Mouse (Mus musculus): ENCODE measurements around the gene Rgs4.
A peak's percentile ranks its signal among the peaks of the same experiment; 100 is the strongest.

Gene Rgs4

GRCm38 (mm10) chr1:169747473-169747872, at the start of gene Rgs4:
TSS of gene Rgs4 (minus strand) at chr1:169747642.
- DNase-seq (ENCODE audit: low spot score in 2 of 2) = peak; percentile 86

DNA sequence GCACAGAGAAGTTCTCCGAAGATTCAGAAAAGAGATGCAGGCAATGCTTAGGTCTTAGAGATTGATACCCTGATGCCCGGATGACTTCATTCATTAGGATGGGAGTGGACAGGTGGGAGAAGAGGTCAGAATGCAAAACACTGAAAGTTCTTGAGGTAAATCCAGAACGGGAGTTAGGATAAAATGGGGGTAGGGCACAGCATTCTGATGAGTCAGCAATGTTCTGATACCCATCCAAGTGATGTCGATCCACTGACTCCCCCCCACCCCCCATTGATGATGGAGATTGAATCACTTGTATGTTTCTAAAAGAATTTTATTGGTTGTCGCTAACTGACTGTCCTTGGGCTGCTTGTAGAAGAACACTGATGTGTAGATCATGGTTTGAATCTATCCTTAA, 45.0 kb upstream of the Rgs4 start:
- no peak for DNase-seq (ENCODE audit: low spot score in 2 of 2)

DNA sequence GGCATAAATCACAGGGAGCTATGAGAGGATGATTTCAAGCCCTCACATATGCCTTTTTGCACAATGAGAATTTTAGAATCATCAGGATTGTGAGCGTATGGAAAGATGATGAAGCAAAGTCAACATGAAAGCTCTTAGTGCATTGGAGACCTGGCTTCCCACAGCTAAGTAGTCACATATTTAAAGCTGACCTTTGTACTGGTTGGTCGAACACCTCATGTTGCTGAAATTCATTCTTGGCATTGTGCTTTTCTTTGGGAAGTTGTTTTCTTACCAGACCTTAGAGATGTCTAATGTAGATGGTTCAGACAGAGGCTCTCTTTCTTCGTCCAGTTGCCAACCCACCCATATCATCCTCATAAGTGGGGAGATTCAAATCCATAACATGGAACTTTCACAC, 38.5 kb upstream of the Rgs4 start:
- no peak for DNase-seq (ENCODE audit: low spot score in 2 of 2)

DNA sequence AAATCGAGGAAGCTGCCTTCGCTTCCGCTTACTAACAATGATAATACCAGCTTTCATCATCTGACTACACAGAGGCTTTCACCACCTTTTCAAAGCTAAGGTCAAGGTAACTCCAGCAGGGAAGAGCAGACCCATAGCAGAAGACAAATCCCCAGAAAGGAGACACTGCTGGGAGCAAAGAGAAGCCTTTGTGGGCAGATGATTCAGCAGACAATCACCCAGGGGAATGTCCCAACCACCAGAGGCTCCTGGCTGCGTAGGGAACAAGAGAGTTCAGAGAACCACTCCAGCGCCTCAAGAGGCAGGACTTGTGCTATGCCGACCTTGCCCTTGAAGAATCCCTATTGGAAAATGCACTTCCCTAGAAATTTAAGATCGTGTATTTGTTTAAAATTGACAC, 29.1 kb upstream of the Rgs4 start:
- no peak for DNase-seq (ENCODE audit: low spot score in 2 of 2)

DNA sequence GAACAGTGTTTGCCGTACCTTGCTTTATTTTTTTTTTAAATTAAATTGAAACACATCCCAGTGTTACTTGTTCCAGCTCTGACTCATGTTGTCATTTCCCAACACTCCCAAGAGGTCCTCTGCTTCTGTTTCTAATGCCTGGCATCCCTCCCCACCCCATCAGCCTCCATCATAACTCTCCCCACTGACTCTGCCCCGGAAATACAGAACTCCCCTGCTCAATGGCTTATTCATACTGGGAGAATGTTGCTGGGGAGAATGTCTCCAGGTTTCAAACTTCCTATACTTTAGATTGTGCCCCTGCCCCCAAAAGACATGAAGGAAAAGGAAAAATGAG, 17.1 kb upstream of the Rgs4 start:
- no peak for DNase-seq (ENCODE audit: low spot score in 2 of 2)

DNA sequence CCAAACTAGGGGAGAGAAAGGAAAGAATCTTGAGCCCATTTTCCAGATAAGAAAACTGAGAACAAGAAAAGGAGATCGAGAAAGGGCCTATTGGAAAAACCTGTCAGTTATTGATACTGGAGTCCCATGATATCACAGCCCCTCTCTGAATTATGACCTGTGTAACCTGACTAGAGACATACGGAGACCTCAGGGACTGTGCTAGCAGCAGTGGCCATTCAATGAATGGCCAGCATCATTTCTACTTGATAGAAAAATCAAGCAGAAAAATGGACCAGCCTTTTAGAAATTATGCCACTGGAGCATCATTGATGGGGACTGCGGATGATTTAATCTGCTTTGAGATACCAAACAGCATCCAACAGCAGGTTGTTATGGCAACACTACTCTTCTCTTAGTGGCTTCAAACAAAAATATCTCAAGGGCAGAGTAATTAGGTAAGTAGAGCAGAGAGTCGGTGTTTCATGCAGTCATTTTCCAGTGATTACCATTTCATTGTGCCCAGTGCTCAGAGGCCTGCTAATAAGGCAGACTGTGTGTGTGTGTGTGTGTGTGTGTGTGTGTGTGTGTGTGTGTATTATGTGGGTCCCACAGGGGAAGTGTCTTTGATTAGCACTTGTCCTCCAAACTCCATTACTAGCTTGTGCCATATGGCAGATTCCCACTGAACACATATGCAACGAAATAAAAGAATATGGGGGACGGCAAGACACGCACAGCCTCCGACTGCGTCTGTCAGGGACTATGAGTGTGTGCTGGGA, 16.6 kb upstream of the Rgs4 start:
- DNase-seq (ENCODE audit: low spot score in 2 of 2) = no peak

DNA sequence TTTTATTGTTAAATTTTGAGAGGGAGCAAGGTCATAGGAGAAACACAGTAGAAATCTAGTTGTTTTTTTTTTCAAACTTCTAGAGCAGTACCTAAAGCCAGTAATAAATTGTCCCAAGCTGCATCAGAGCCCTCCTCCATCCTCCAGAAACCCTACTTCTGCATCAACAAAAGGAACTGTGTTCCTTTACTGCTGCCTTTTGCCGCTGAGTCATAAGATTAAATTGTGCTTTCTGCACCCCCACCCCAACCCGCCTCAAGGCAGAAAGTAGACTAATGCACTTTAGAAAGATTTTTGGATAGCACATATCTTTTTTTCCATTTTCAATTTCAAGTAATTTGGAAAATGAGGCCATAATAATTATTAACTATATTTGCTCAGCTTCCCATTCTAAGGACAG, 15.1 kb upstream of the Rgs4 start:
- DNase-seq (ENCODE audit: low spot score in 2 of 2) = no peak

DNA sequence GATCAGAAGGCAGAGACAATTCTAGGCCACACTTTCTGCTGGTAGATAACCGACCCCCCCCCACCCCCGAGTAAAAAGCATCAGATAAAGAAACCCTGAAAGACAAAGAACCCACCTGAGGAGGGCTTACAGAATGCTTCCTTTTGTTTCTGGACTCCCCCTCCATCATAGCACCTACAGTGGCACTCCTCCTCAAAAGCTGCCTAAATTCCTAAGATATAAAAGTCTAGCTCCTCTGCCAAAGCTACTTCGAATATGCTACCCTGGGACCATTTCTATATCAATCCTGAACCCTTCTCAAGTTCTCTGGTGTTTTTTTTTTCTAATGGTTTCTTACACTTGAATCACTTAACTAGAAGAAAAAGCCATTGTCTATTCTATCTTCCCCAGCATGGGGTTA, 9.1 kb upstream of the Rgs4 start:
- DNase-seq (ENCODE audit: low spot score in 2 of 2) = no peak

GRCm38 (mm10) chr1:169752395-169752794, 5.0 kb upstream of the Rgs4 start:
- no peak for DNase-seq (ENCODE audit: low spot score in 2 of 2)

- DNase-seq (ENCODE audit: low spot score in 2 of 2) = no peak
These were observed 997 bp upstream of the Rgs4 start for GRCm38 (mm10) chr1:169748439-169748838.

- DNase-seq (ENCODE audit: low spot score in 2 of 2) = no peak
These were observed 460 bp upstream of the Rgs4 start for GRCm38 (mm10) chr1:169747902-169748301.

- DNase-seq (ENCODE audit: low spot score in 2 of 2) = no peak
These were observed 6.3 kb downstream of the Rgs4 start for GRCm38 (mm10) chr1:169741147-169741546.

GRCm38 (mm10) chr1:169737231-169737630, 10.2 kb downstream of the Rgs4 start:
- no peak for DNase-seq (ENCODE audit: low spot score in 2 of 2)

- no peak for DNase-seq (ENCODE audit: low spot score in 2 of 2)
These were observed 11.3 kb downstream of the Rgs4 start for GRCm38 (mm10) chr1:169736139-169736538.

- DNase-seq (ENCODE audit: low spot score in 2 of 2) = no peak
These were observed 16.8 kb downstream of the Rgs4 start for GRCm38 (mm10) chr1:169730599-169731100.

- no peak for DNase-seq (ENCODE audit: low spot score in 2 of 2)
These were observed 21.1 kb downstream of the Rgs4 start for GRCm38 (mm10) chr1:169726319-169726718.

GRCm38 (mm10) chr1:169721836-169722235, 25.6 kb downstream of the Rgs4 start:
- DNase-seq (ENCODE audit: low spot score in 2 of 2) = no peak

DNA sequence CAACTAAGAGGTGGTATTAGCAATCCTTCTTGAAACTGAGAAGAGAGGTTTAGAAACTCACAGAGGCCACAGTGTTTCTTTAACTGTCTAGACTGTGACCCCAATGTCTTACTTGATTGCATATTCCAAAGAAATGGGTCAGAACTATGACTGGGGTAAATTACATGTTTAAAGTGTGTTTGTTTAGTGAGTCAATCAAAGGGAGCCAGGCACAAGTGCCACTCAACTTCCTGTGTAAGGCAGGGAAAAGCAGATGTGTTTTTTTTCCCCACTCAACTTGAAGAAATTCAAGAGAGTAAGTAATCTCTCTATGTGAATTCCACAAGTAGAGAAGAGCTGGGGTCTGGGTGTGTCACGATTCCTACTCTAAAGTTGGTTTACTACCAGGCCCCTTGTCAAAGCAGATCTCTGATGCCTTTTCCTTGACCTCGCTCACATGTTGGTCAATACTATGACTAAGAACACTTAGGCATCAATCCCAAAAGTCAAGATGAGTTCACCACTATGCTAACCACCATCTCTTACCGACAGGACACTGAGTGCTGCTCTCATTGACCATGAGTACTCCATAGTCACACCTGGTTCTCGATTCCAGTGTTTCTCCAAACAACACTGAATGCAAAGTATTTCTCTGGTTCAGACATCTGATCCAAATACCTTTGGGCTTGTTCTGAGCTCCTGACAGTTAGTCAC, 42.9 kb downstream of the Rgs4 start:
- no peak for DNase-seq (ENCODE audit: low spot score in 2 of 2)

DNA sequence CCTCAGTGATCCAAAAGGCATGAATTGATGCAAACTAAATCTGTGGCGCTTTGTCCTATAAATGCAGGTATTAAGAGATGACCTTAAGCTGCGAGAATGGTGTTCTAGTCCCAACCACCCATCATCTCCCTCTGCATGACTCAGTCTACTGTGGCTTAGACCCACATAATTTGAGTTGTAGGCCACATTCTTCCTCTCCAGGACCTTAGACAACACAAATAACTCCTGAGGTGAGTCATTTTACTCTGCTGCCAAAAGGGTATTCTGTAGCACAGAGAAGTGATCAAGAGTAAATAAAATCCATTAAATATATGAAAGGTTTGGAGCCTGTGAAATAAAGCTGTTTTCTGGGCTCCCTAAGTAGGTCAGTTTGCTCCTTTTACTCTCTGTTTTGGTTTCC, 48.3 kb downstream of the Rgs4 start:
- DNase-seq (ENCODE audit: low spot score in 2 of 2) = no peak

GRCm38 (mm10) chr1:169697236-169697635, 50.2 kb downstream of the Rgs4 start:
- DNase-seq (ENCODE audit: low spot score in 2 of 2) = no peak

DNA sequence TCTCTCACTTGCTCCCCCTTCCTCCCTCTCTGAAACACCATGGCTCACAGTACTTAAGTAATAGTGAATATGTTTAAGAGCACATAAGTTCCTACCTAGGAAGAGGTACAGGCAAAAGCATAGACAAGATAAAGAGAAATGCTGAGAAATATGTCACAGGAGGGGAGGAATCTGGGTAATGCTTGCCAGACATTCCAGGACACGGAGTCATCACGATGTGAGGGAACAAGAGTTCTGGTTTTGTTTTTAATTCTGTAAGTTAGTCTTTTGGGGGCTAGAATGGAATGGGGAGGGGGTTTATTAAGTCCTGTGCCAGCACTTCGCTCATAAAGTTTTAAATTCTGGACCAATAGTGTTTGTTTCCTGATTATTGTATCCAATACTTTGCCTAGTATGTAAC, 52.1 kb downstream of the Rgs4 start:
- DNase-seq (ENCODE audit: low spot score in 2 of 2) = no peak

DNA sequence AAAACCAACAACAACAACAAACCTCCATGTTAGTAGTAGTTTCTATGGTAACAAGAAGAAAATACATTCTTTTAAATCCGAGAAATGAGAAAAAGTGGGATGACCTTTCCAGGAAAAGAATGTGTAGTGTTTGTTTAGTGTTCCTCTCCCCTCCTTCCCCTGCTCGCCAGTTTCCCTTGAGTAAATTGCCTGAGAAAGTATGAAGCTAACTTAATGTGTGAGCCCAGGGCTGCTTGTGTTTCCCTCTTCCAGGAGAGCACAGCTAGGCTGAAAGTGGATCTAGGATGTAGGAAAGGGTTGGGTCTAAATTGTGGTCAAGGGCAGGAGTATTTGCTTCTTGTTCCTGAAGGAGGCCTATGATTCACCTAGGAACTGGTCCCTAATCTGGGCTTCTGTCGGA, 53.9 kb downstream of the Rgs4 start:
- no peak for DNase-seq (ENCODE audit: low spot score in 2 of 2)

DNA sequence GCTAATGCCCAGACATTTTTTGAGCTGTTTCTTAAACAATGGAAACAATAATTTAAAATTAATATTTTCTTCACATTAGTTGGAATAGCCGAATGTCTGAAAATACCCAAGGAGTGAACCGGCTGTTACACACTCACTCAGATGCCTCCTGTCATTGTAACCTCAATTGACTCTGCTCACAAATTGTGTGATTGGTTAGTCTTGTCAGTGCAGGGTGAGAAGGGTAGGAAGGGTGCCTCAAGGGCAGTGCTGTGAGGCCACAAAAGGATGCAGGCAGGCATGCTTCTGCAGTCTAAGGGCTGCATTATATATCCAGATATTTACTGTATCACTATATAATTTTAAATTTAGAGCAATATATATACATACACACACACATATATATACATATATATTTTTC, 54.4 kb downstream of the Rgs4 start:
- no peak for DNase-seq (ENCODE audit: low spot score in 2 of 2)

Data from frontal cortex, postnatal 10 days (tissue).